Mouse (Mus musculus) thymus, adult 2 months (tissue): ENCODE measurements around the gene Bmpr2. TPM values are rescaled to one million over a fixed set of nuclear protein-coding genes. Genes with fewer than 3 reads are reported as not detected.

Experiments
- DNase-seq: peaks from one replicate; pipeline ENCODE4 v3.0.0; 2021
- H3K27ac ChIP-seq: fragments of 200-500 bp; 2 replicates; pipeline ENCODE4 v1.5.1; 2012; ENCODE audit warnings: low read length, control low read depth; ENCODE audit not compliant: control insufficient read depth, insufficient read depth
- H3K27me3 ChIP-seq: fragments of 200-500 bp; 2 replicates; pipeline ENCODE4 v1.6.1; 2012; ENCODE audit warnings: mild to moderate bottlenecking, low read length, moderate library complexity, mixed read lengths; ENCODE audit not compliant: control insufficient read depth, insufficient read depth
- H3K36me3 ChIP-seq: fragments of 200-500 bp; 2 replicates; pipeline ENCODE4 v1.6.1; 2012; ENCODE audit warnings: mild to moderate bottlenecking, low read length, moderate library complexity; ENCODE audit not compliant: control insufficient read depth, insufficient read depth
- H3K4me1 ChIP-seq: fragments of 200-500 bp; replicated peaks from 2 replicates; pipeline ENCODE4 v1.6.1; 2012; ENCODE audit warnings: low read length; ENCODE audit not compliant: control insufficient read depth, insufficient read depth
- H3K4me3 ChIP-seq: fragments of 200-500 bp; 2 replicates; pipeline ENCODE4 v1.5.1; 2012; ENCODE audit warnings: mild to moderate bottlenecking, low read length, control low read depth, moderate library complexity; ENCODE audit not compliant: control insufficient read depth, insufficient read depth
- CTCF ChIP-seq: fragments of 200-500 bp; IDR thresholded peaks from 2 replicates; pipeline ENCODE4 v1.5.1; 2012; ENCODE audit warnings: mild to moderate bottlenecking, control low read depth, low read length, moderate library complexity, borderline replicate concordance; ENCODE audit not compliant: control insufficient read depth, poor library complexity, insufficient read depth; ENCODE audit errors: extremely low read depth
- POLR2A ChIP-seq: fragments of 200-500 bp; IDR thresholded peaks from 2 replicates; pipeline ENCODE4 v1.6.1; 2012; ENCODE audit warnings: mild to moderate bottlenecking, low read length, control low read depth, moderate library complexity; ENCODE audit not compliant: control insufficient read depth, poor library complexity, insufficient read depth; ENCODE audit errors: extremely low read depth
- whole genome bisulfite sequencing: fragments of 180-500 bp; shearing (Covaris S2); methylation state at CpG from one replicate; pipeline ENCODE4 v1.1.7; 2018; 5-methylcytosine and 5-hydroxymethylcytosine counted together
- polyA plus RNA-seq: library from polyadenylated mRNA; depleted of rRNA; stranded (reverse); fragments of >200 nt; gene quantifications from 2 replicates; pipeline ENCODE4 v1.2.3, GENCODE M21; 2012

Bmpr2 gene
- polyA plus RNA-seq, 1 experiment: 2.4 TPM

GRCm38 (mm10) chr1:59812782-59813181 is 49.6 kb downstream of the Bmpr2 start:
- WGBS: 81% methylated on average over 4 of the region's 4 CpGs
- DNase-seq: no peak
- Histone ChIP-seq H3K27me3 (no peaks in the 10 kb centered on the region), H3K4me3 (no peak overlapping the region), H3K36me3 (no peaks in the 10 kb centered on the region), H3K4me1 (no peaks in the 10 kb centered on the region), H3K27ac (no peak overlapping the region)
- TF ChIP-seq CTCF: no peak
- TF ChIP-seq POLR2A: no peak

- no peak overlapping the region for H3K27ac ChIP-seq
- H3K4me3 ChIP-seq: no peak overlapping the region
- no peak for DNase-seq
- no peaks in the 10 kb centered on the region for H3K4me1 ChIP-seq
- TF ChIP-seq CTCF (no peak), POLR2A (no peak)
- no peaks in the 10 kb centered on the region for H3K27me3 ChIP-seq
- H3K36me3 ChIP-seq: no peaks in the 10 kb centered on the region
Observed at GRCm38 (mm10) chr1:59825421-59825820, 62.2 kb downstream of the Bmpr2 start.

DNA sequence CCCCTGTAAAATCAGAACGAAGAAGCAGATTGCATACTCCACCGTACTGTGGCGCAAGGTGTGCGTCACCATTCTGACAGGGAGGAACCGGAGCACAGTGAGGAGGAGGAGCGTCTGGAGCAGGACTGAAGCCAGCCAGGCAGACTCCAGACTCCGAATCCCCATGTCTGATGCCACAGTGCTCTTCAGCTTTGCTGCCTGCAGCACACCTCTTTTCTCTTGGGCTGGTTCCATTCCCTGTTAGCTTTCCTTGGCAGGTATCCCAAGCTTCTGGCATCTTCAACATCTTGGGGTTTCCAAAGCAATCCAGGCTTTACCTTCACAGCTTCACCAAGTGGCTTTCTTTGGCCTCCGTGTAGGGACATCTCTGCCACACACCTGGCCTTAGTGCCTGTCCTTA is 63.4 kb downstream of the Bmpr2 start:
- WGBS: 95% methylated on average over 8 of the region's 8 CpGs
- TF ChIP-seq POLR2A (no peak), CTCF (no peak)
- H3K27ac ChIP-seq: no peak overlapping the region
- H3K4me3 ChIP-seq: no peak overlapping the region
- H3K36me3 ChIP-seq: no peaks in the 10 kb centered on the region
- no peaks in the 10 kb centered on the region for H3K4me1 ChIP-seq
- DNase-seq: no peak
- H3K27me3 ChIP-seq: no peaks in the 10 kb centered on the region

- no peak overlapping the region for H3K4me3 ChIP-seq
- no peaks in the 10 kb centered on the region for H3K4me1 ChIP-seq
- H3K27me3 ChIP-seq: no peaks in the 10 kb centered on the region
- 80% methylated on average over 2 of the region's 2 CpGs for WGBS
- DNase-seq: no peak
- no peak overlapping the region for H3K27ac ChIP-seq
- TF ChIP-seq CTCF (no peak), POLR2A (no peak)
- H3K36me3 ChIP-seq: no peaks in the 10 kb centered on the region
Observed at GRCm38 (mm10) chr1:59829410-59829809, 66.2 kb downstream of the Bmpr2 start.

DNA sequence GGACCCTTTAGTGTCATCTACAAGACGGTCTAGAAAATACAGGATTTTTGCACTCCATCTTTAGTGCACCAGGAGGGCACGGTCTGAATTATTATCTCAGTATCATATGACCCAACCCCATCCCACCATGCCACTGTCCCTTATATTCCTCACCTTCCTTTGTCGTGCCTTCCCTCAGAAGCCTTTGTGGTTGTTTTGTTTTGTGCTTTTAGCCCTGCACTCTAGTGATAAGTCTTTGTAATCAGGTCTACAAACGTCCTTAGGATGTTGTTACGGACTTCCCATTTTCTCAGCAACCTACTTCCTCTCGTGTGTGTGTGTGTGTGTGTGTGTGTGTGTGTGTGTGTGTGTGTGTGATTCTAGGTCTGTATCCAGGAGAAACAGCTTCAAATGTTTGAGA is 67.0 kb downstream of the Bmpr2 start:
- no peak overlapping the region for H3K4me3 ChIP-seq
- no peaks in the 10 kb centered on the region for H3K27me3 ChIP-seq
- WGBS: 33% methylated on average over 6 of the region's 6 CpGs
- TF ChIP-seq CTCF (no peak), POLR2A (no peak)
- DNase-seq: no peak
- no peak overlapping the region for H3K27ac ChIP-seq
- H3K36me3 ChIP-seq: no peaks in the 10 kb centered on the region
- H3K4me1 ChIP-seq: no peaks in the 10 kb centered on the region

GRCm38 (mm10) chr1:59833723-59834122 is 70.5 kb downstream of the Bmpr2 start:
- no peaks in the 10 kb centered on the region for H3K27me3 ChIP-seq
- TF ChIP-seq POLR2A (no peak), CTCF (no peak)
- no peaks in the 10 kb centered on the region for H3K36me3 ChIP-seq
- no peak for DNase-seq
- H3K4me1 ChIP-seq: no peaks in the 10 kb centered on the region
- 68% methylated on average over 2 of the region's 2 CpGs for WGBS
- H3K27ac ChIP-seq: no peak overlapping the region
- H3K4me3 ChIP-seq: no peak overlapping the region

DNA sequence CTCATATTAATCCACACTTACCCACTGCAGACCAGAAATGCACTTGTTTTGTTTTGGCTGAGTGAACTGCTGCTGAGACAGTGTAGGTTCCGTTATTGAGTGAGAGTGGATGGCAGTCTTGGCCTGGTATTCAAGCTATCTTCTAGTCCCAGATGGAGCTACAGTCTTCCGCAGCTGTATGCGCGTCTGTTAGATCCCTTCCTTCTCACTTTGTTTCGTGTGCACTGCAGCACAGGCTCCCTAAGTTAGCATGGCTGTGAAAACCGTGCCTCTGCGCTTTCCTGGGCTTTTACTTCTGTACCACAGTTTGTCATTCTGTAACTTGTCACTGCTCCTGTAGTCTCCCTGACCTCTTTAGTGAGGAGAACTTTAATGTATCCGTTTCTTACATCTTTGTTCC is 85.1 kb downstream of the Bmpr2 start:
- TF ChIP-seq CTCF (no peak), POLR2A (no peak)
- Histone ChIP-seq H3K36me3 (no peaks in the 10 kb centered on the region), H3K4me1 (no peaks in the 10 kb centered on the region), H3K27me3 (no peaks in the 10 kb centered on the region), H3K27ac (no peak overlapping the region), H3K4me3 (no peak overlapping the region)
- DNase-seq: no peak
- 95% methylated on average over 8 of the region's 8 CpGs for WGBS
